Mouse (Mus musculus): Measurements from ENCODE around the gene Dlx6. TPM values are rescaled to one million over a fixed set of nuclear protein-coding genes. Genes with fewer than 3 reads are reported as not detected.

Dlx6 gene
- not detected in 2 replicates for polyA plus RNA-seq (2012; rRNA removed)

GRCm38 (mm10) chr6:6863160-6863870 lies at the start of gene Dlx6:
Gene Dlx6, plus strand, starts transcription at chr6:6863334.
- H3K27me3 ChIP-seq (ENCODE audit: control insufficient read depth, insufficient read depth, low read length) = peaks cover 65% of the 10 kb centered on the region
- no peak within 1 kb of the TSS for H3K27ac ChIP-seq (ENCODE audit: insufficient read depth, low read depth, low read length)
- H3K4me3 ChIP-seq (ENCODE audit: low read depth, low read length) = peak within 1 kb of the TSS; percentile 51
- H3K36me3 ChIP-seq (ENCODE audit: control insufficient read depth, insufficient read depth, low read length) = no peaks in the 10 kb centered on the region
- H3K4me1 ChIP-seq (ENCODE audit: control insufficient read depth, insufficient read depth, insufficient read length, low read length) = peaks cover 7% of the 10 kb centered on the region; the same call in 1 of the 2 replicates
- TF ChIP-seq CTCF (IDR thresholded peaks at IDR 0.05; ENCODE audit: extremely low read depth, insufficient read length, insufficient replicate concordance, low read depth, low read length) (no peak), POLR2A (IDR thresholded peaks at IDR 0.05; ENCODE audit: low read depth, low read length) (no peak)
- 1% methylated on average over 52 of the region's 52 CpGs for WGBS

GRCm38 (mm10) chr6:6816821-6817220 lies 46.3 kb upstream of the Dlx6 start:
- TF ChIP-seq CTCF (IDR thresholded peaks at IDR 0.05; ENCODE audit: extremely low read depth, insufficient read length, insufficient replicate concordance, low read depth, low read length) (no peak), POLR2A (IDR thresholded peaks at IDR 0.05; ENCODE audit: low read depth, low read length) (no peak)
- Histone ChIP-seq H3K4me1 (ENCODE audit: control insufficient read depth, insufficient read depth, insufficient read length, low read length) (no peaks in the 10 kb centered on the region), H3K27ac (ENCODE audit: insufficient read depth, low read depth, low read length) (no peak overlapping the region), H3K4me3 (ENCODE audit: low read depth, low read length) (no peak overlapping the region), H3K27me3 (ENCODE audit: control insufficient read depth, insufficient read depth, low read length) (no peaks in the 10 kb centered on the region), H3K36me3 (ENCODE audit: control insufficient read depth, insufficient read depth, low read length) (no peaks in the 10 kb centered on the region)
- WGBS = 75% methylated on average over 6 of the region's 6 CpGs

GRCm38 (mm10) chr6:6818036-6818788 lies 44.9 kb upstream of the Dlx6 start:
- Histone ChIP-seq H3K4me1 (ENCODE audit: control insufficient read depth, insufficient read depth, insufficient read length, low read length) (no peaks in the 10 kb centered on the region), H3K27me3 (ENCODE audit: control insufficient read depth, insufficient read depth, low read length) (no peaks in the 10 kb centered on the region), H3K27ac (ENCODE audit: insufficient read depth, low read depth, low read length) (no peak overlapping the region), H3K36me3 (ENCODE audit: control insufficient read depth, insufficient read depth, low read length) (no peaks in the 10 kb centered on the region), H3K4me3 (ENCODE audit: low read depth, low read length) (no peak overlapping the region)
- 29% methylated on average over 9 of the region's 9 CpGs for WGBS
- TF ChIP-seq POLR2A (IDR thresholded peaks at IDR 0.05; ENCODE audit: low read depth, low read length) (no peak), CTCF (IDR thresholded peaks at IDR 0.05; ENCODE audit: extremely low read depth, insufficient read length, insufficient replicate concordance, low read depth, low read length) (no peak)

GRCm38 (mm10) chr6:6819134-6819533 lies 44.0 kb upstream of the Dlx6 start:
- Histone ChIP-seq H3K36me3 (ENCODE audit: control insufficient read depth, insufficient read depth, low read length) (no peaks in the 10 kb centered on the region), H3K4me1 (ENCODE audit: control insufficient read depth, insufficient read depth, insufficient read length, low read length) (no peaks in the 10 kb centered on the region), H3K27ac (ENCODE audit: insufficient read depth, low read depth, low read length) (no peak overlapping the region), H3K27me3 (ENCODE audit: control insufficient read depth, insufficient read depth, low read length) (no peaks in the 10 kb centered on the region), H3K4me3 (ENCODE audit: low read depth, low read length) (no peak overlapping the region)
- WGBS = 34% methylated on average over 7 of the region's 7 CpGs
- TF ChIP-seq CTCF (IDR thresholded peaks at IDR 0.05; ENCODE audit: extremely low read depth, insufficient read length, insufficient replicate concordance, low read depth, low read length) = no peak
- TF ChIP-seq POLR2A (IDR thresholded peaks at IDR 0.05; ENCODE audit: low read depth, low read length) = no peak

- Histone ChIP-seq H3K36me3 (ENCODE audit: control insufficient read depth, insufficient read depth, low read length) (no peaks in the 10 kb centered on the region), H3K4me3 (ENCODE audit: low read depth, low read length) (no peak overlapping the region), H3K27me3 (ENCODE audit: control insufficient read depth, insufficient read depth, low read length) (no peaks in the 10 kb centered on the region), H3K27ac (ENCODE audit: insufficient read depth, low read depth, low read length) (no peak overlapping the region), H3K4me1 (ENCODE audit: control insufficient read depth, insufficient read depth, insufficient read length, low read length) (no peaks in the 10 kb centered on the region)
- TF ChIP-seq CTCF (IDR thresholded peaks at IDR 0.05; ENCODE audit: extremely low read depth, insufficient read length, insufficient replicate concordance, low read depth, low read length) (no peak), POLR2A (IDR thresholded peaks at IDR 0.05; ENCODE audit: low read depth, low read length) (no peak)
These were observed 37.8 kb upstream of the Dlx6 start for GRCm38 (mm10) chr6:6825313-6825712.

- no peaks in the 10 kb centered on the region for H3K4me1 ChIP-seq (ENCODE audit: control insufficient read depth, insufficient read depth, insufficient read length, low read length)
- 85% methylated on average over 1 of the region's 1 CpGs for WGBS
- H3K36me3 ChIP-seq (ENCODE audit: control insufficient read depth, insufficient read depth, low read length) = no peaks in the 10 kb centered on the region
- no peak overlapping the region for H3K4me3 ChIP-seq (ENCODE audit: low read depth, low read length)
- TF ChIP-seq POLR2A (IDR thresholded peaks at IDR 0.05; ENCODE audit: low read depth, low read length) (no peak), CTCF (IDR thresholded peaks at IDR 0.05; ENCODE audit: extremely low read depth, insufficient read length, insufficient replicate concordance, low read depth, low read length) (no peak)
- no peak overlapping the region for H3K27ac ChIP-seq (ENCODE audit: insufficient read depth, low read depth, low read length)
- H3K27me3 ChIP-seq (ENCODE audit: control insufficient read depth, insufficient read depth, low read length) = no peaks in the 10 kb centered on the region
These were observed 36.3 kb upstream of the Dlx6 start for GRCm38 (mm10) chr6:6826861-6827260.

GRCm38 (mm10) chr6:6830446-6830845 lies 32.7 kb upstream of the Dlx6 start:
- Histone ChIP-seq H3K27ac (ENCODE audit: insufficient read depth, low read depth, low read length) (no peak overlapping the region), H3K4me1 (ENCODE audit: control insufficient read depth, insufficient read depth, insufficient read length, low read length) (no peaks in the 10 kb centered on the region), H3K36me3 (ENCODE audit: control insufficient read depth, insufficient read depth, low read length) (no peaks in the 10 kb centered on the region), H3K27me3 (ENCODE audit: control insufficient read depth, insufficient read depth, low read length) (no peaks in the 10 kb centered on the region), H3K4me3 (ENCODE audit: low read depth, low read length) (no peak overlapping the region)
- WGBS = 64% methylated on average over 7 of the region's 7 CpGs
- TF ChIP-seq POLR2A (IDR thresholded peaks at IDR 0.05; ENCODE audit: low read depth, low read length) = no peak
- TF ChIP-seq CTCF (IDR thresholded peaks at IDR 0.05; ENCODE audit: extremely low read depth, insufficient read length, insufficient replicate concordance, low read depth, low read length) = no peak

Measured in small intestine, adult 2 months (tissue).